Mouse (Mus musculus) heart, adult 8-10 months (tissue): ENCODE results near the gene Ccdc51. TPM values are rescaled to one million over a fixed set of nuclear protein-coding genes. Genes with fewer than 3 reads are reported as not detected.

ENCODE experiments used
- DNase-seq: peaks from one replicate; pipeline ENCODE4 v3.0.0; 2022; ENCODE audit warnings: low spot score
- total RNA-seq, 4 experiments: library from RNA; stranded (reverse); gene quantifications; 2 replicates each; pipeline ENCODE4 v1.2.4; 2022

Gene Ccdc51
- 10 to 100 TPM; 10.5 to 13.4 (median 12.7) TPM for total RNA-seq

DNA sequence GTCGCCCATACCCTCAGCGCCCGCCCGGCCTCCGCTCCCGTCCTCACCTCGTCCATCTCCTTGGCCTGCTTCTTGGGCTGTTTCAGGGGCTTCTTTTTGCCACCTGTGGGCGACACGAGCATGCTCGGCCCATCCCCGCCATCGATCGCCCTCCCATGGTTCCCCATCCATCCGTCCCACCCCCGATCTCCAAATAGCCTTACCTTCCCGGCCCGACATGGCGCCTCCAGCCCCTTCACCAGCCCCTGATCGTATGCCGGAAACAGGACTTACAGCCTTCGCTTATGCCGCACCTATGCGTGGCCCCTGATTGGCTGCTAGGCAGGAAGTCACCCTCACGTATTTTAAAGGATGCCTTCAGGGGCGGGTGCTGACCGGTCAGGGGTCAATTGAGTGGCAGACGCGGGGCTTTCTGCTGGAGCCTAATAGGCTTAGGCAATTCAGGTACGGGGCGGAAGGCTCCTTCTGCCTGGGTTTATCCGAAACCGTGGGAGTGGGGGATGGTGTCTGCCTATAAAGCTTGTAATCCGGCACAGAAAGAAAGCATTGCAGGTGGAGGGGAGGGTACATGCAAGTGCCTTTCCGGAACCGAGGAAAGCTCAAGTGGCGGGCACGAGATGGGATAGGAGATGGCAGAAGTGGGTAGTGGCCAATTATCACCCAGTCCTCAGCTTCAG, at the start of gene Ccdc51, which contains the start of gene Tma7:
Gene Ccdc51 (plus strand): TSS at position 370 of the 677 bp plus-strand sequence.
Gene Tma7 (minus strand): TSS at position 464 of the 677 bp plus-strand sequence.
- DNase-seq = peak; percentile 85

GRCm38 (mm10) chr9:109038086-109038895, 44.0 kb upstream of the Ccdc51 start, which contains the start of gene Shisa5:
Gene Shisa5 (plus strand): TSS chr9:109038565.
- peak; percentile 87 for DNase-seq

- peak; percentile 84 for DNase-seq
Observed at GRCm38 (mm10) chr9:109038901-109039364, 43.4 kb upstream of the Ccdc51 start.

- DNase-seq = no peak
Observed at GRCm38 (mm10) chr9:109039681-109040080, 42.6 kb upstream of the Ccdc51 start.

GRCm38 (mm10) chr9:109040216-109040615, 42.1 kb upstream of the Ccdc51 start:
- no peak for DNase-seq

DNA sequence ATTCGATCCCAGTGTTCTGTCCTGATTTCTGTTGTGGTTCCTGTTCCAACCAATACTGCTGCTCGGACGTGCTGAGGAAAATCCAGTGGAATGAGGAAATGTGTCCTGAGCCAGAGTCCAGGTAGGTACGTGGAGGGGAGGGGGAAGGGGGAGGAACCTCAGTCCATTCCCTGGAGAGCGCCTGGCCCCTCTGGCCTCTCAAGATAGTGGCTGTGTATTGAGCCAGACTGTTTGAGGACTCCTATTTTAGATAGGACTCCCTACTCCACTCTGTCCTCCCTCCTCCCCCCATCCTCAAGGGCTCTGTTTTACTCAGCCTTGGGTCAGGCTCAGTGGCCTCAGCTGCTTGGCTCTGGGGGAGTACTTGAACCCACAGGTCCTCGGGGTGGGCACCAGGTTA, 41.4 kb upstream of the Ccdc51 start:
- DNase-seq = no peak

- no peak for DNase-seq
Observed at GRCm38 (mm10) chr9:109041351-109041750, 40.9 kb upstream of the Ccdc51 start.

GRCm38 (mm10) chr9:109046306-109046705, 36.0 kb upstream of the Ccdc51 start:
- peak; percentile 57 for DNase-seq

GRCm38 (mm10) chr9:109049316-109049715, 33.0 kb upstream of the Ccdc51 start:
- no peak for DNase-seq

DNA sequence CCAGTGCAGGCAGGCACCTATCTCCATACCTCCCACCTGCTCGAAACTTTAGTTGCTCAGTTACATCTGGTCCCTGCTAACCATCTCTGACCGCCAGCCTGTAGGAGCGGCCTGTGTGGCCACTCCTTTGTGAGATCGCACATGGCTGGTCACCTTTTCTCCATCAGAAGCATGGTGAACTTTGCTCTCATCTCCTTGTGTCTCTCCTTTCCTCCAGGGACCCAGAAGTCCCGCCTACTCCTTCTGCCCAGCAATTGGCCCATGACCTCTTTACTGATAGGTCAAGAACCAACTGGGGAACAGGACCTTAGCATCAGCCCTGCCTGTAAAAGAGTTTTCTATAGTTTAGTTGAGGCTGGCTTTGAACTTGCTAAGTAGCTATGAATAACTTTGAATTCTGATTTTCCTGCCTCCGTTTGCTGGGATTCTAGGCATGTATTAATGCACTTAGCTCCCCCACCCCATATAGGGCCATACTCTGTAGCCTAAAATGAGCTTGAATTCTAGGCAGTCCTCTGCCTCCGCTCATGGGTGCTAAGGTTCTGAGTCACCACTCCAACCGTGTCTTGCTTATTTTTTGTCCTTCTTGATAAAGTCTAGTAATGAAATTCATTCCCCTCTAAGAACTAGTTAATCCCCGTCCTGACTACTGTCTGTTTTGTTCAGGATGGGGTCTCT, 32.2 kb upstream of the Ccdc51 start:
- DNase-seq = no peak

GRCm38 (mm10) chr9:109050674-109050997, 31.7 kb upstream of the Ccdc51 start:
- DNase-seq = no peak

DNA sequence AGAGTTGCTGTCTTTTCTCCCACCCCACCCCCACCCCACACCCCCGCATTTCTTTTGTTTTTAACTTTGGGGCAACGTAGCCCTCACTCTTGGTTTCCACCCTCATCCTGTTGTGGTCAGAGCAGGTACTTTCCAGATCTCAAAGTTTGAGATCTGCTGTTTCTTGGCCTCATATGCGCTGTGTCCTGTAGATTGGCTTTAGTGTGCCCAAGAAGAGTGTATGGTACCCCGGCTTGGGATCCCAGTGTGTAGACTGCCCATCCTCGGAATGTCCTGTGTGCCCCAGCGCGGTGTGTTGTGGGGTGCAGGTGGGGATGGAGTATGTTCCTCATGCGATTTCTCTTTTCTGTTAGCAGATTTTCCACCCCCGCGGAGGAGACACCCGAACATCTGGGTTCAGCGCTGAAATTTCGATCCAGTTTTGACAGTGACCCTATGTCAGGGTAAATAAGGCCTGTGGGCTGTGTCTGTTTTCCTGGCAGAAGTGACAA, 31.2 kb upstream of the Ccdc51 start:
- DNase-seq = no peak

- no peak for DNase-seq
Observed at GRCm38 (mm10) chr9:109051651-109052489, 30.4 kb upstream of the Ccdc51 start.

GRCm38 (mm10) chr9:109052490-109053260, 29.6 kb upstream of the Ccdc51 start:
- no peak for DNase-seq

DNA sequence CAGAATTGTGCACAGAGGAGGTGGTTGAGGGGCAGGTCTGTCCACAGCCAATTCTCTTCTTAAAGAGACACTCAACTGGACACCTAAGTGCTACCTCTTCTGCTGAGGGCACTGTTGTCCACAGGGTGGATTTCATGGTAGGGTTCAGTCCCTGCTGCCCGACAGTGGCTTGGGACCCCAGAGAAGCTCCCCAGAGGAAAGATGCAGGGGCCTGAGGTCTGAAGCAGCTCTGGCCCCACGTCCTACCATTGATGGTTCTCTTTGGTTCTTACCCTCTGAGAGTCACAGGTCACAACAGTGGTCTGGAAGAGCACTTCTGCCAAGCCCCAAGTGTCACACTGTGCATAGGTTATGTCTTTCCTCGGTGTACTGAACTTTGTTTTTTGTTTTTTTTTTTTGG, 28.9 kb upstream of the Ccdc51 start:
- no peak for DNase-seq

- no peak for DNase-seq
Observed at GRCm38 (mm10) chr9:109053851-109054250, 28.4 kb upstream of the Ccdc51 start.

- peak; percentile 87 for DNase-seq
Observed at GRCm38 (mm10) chr9:109054712-109055111, 27.6 kb upstream of the Ccdc51 start.

- no peak for DNase-seq
Observed at GRCm38 (mm10) chr9:109055271-109056030, 26.8 kb upstream of the Ccdc51 start.

GRCm38 (mm10) chr9:109056081-109056690, 26.1 kb upstream of the Ccdc51 start:
- no peak for DNase-seq
